Mouse (Mus musculus): ENCODE measurements around the gene Pex12. TPM values are rescaled to one million over a fixed set of nuclear protein-coding genes. Genes with fewer than 3 reads are reported as not detected.
"Not testable (repeated sequence)": the region's sequence is repeated elsewhere in the genome, so short reads cannot be mapped to it uniquely, and the experiment has no call there.

Gene Pex12
- polyA plus RNA-seq (2016; fragmentation: Nextera tagmentation; extraction: Ambion mirVana) = 17.0 and 18.0 TPM in 2 replicates

- peak within 1 kb of the TSS; percentile 80 for H3K4me3 ChIP-seq
- no peaks in the 10 kb centered on the region for H3K36me3 ChIP-seq
- no peaks in the 10 kb centered on the region for H3K9me3 ChIP-seq (replicated peaks)
- WGBS = under 1% methylated on average over 51 of the region's 51 CpGs
- DNase-seq (ENCODE audit: low spot score) = peak; percentile 95
- H3K4me1 ChIP-seq = peaks cover 44% of the 10 kb centered on the region
- peak within 1 kb of the TSS; percentile 92 for H3K27ac ChIP-seq (replicated peaks)
- H3K27me3 ChIP-seq (ENCODE audit: low read depth, poor library complexity, severe bottlenecking) = no peaks in the 10 kb centered on the region
Measured at GRCm38 (mm10) chr11:83302526-83303251, at the start of gene Pex12. Gene Pex12, minus strand, starts transcription at chr11:83302586.

- peaks cover 95% of the 10 kb centered on the region for H3K36me3 ChIP-seq
- H3K4me1 ChIP-seq = no peaks in the 10 kb centered on the region
- no peak overlapping the region for H3K4me3 ChIP-seq
- no peak for DNase-seq (ENCODE audit: low spot score)
- H3K27me3 ChIP-seq (ENCODE audit: low read depth, poor library complexity, severe bottlenecking) = no peaks in the 10 kb centered on the region
- H3K9me3 ChIP-seq (replicated peaks) = no peaks in the 10 kb centered on the region
- no peak overlapping the region for H3K27ac ChIP-seq (replicated peaks)
- WGBS = 96% methylated on average over 3 of the region's 3 CpGs
Measured at GRCm38 (mm10) chr11:83341716-83342245, 39.4 kb upstream of the Pex12 start.

DNA sequence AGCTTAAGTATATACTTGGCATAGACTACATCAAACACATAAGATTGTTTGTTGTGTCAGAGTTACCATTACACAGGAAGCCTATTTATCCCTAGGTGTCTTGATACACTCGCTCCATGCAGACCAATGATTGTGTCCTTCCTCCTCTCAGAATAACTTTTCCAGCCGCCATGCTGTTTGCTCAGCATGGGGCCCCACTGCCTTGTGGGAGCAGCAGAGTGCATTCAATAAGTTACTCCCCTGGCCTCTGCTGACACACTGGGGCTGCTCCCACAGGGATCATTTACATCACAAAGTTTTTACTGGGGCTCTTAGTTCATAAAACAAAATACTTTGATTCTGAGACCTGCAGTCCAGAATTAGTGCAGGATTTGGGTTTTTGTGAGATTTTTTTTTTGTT is 37.3 kb upstream of the Pex12 start:
- no peak overlapping the region for H3K27ac ChIP-seq (replicated peaks)
- DNase-seq (ENCODE audit: low spot score) = no peak
- 37% methylated on average over 2 of the region's 2 CpGs for WGBS
- no peak overlapping the region for H3K4me3 ChIP-seq
- H3K9me3 ChIP-seq (replicated peaks) = no peaks in the 10 kb centered on the region
- H3K36me3 ChIP-seq = peaks cover 95% of the 10 kb centered on the region
- H3K27me3 ChIP-seq (ENCODE audit: low read depth, poor library complexity, severe bottlenecking) = no peaks in the 10 kb centered on the region
- no peaks in the 10 kb centered on the region for H3K4me1 ChIP-seq

DNA sequence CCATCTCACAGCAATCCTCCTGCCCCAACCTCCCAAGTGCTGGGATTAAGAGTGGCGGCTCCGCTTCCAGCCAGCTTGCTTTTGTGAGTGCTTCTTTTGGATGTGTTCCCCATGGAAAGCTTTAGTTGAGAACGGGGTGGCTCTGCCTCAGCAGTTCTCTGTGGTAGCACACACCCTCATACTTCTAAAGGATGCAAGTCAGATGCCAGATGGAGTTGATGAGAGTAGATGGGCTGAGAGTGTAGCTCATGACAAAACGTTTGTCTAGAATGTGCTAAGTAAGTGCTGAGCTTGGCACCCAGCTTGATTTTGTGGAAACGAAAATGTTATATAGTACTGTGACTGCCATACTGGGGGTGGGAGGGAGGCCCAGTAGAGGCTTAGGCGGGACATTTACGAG is 33.4 kb upstream of the Pex12 start:
- Histone ChIP-seq H3K4me1 (no peaks in the 10 kb centered on the region), H3K9me3 (replicated peaks) (no peaks in the 10 kb centered on the region), H3K36me3 (peaks cover 87% of the 10 kb centered on the region), H3K27me3 (ENCODE audit: low read depth, poor library complexity, severe bottlenecking) (no peaks in the 10 kb centered on the region), H3K4me3 (no peak overlapping the region), H3K27ac (replicated peaks) (no peak overlapping the region)
- 92% methylated on average over 7 of the region's 7 CpGs for WGBS
- no peak for DNase-seq (ENCODE audit: low spot score)

DNA sequence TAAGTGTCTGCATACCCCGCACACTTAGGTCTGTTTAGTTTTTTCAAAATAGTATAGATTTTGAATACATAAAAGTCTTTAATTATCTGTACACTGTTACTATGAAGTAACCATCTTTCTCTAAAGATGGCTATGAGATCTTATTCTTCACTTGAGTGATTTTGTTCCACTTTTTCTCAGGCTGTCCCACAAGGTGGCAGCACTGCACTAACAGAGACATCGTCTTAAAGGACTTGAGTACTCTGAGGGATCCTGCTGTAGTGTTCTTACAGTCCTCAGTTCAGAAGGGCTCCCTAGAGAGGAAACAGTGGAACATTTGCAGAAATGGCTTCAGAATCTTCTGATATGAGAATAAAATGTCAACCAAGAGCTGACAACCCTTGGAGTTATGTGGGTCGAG is 25.0 kb upstream of the Pex12 start:
- peaks cover 82% of the 10 kb centered on the region for H3K36me3 ChIP-seq
- no peaks in the 10 kb centered on the region for H3K9me3 ChIP-seq (replicated peaks)
- no peaks in the 10 kb centered on the region for H3K27me3 ChIP-seq (ENCODE audit: low read depth, poor library complexity, severe bottlenecking)
- no peak overlapping the region for H3K4me3 ChIP-seq
- WGBS = 63% methylated on average over 3 of the region's 3 CpGs
- H3K27ac ChIP-seq (replicated peaks) = no peak overlapping the region
- peak; percentile 28 for DNase-seq (ENCODE audit: low spot score)
- H3K4me1 ChIP-seq = no peaks in the 10 kb centered on the region

DNA sequence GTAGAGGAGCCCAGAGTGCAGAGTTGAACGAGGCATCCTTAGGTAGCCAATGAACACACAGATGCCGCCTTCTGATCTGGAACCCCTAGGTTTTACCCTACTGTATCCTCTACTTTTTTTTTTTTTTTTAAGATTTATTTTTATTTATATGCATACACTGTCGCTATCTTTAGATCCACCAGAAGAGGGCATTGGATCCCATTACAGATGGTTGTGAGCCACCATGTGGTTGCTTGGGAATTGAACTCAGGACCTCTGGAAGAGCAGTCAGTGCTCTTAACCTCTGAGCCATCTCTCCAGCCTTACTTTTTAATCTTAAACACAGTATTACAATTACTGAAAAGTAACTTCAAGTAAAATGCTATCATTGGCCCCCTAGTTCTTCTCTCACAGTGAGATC is 24.3 kb upstream of the Pex12 start:
- H3K4me3 ChIP-seq; H3K4me1 ChIP-seq; H3K9me3 ChIP-seq (replicated peaks); H3K27ac ChIP-seq (replicated peaks); DNase-seq (ENCODE audit: low spot score); H3K27me3 ChIP-seq (ENCODE audit: low read depth, poor library complexity, severe bottlenecking): not testable (repeated sequence)
- WGBS = 87% methylated on average over 3 of the region's 3 CpGs
- H3K36me3 ChIP-seq = peaks cover 84% of the 10 kb centered on the region

DNA sequence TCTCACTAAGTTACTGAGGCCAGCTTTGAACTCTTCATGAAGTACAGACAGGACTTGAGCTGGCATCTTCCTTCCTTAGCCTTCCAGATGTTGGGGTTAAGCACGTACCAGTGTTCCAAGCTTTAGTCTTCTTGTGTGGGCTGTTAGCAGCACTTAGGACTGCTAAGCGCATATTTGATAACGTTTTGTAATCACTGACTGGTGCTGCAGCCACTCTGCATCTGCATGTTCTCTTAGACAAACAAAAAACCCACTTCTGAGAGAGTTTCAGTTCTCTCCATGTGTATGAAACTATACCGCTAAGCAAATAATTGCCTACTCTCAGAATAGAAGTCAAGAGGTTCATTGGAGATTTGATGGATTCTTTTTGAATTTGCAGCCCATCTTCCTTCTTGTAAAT is 16.7 kb upstream of the Pex12 start:
- H3K36me3 ChIP-seq = peaks cover 96% of the 10 kb centered on the region
- no peak overlapping the region for H3K4me3 ChIP-seq
- H3K27me3 ChIP-seq (ENCODE audit: low read depth, poor library complexity, severe bottlenecking) = no peaks in the 10 kb centered on the region
- H3K27ac ChIP-seq (replicated peaks) = no peak overlapping the region
- H3K4me1 ChIP-seq = no peaks in the 10 kb centered on the region
- 95% methylated on average over 4 of the region's 4 CpGs for WGBS
- no peak for DNase-seq (ENCODE audit: low spot score)
- H3K9me3 ChIP-seq (replicated peaks) = no peaks in the 10 kb centered on the region

GRCm38 (mm10) chr11:83312471-83312870 is 10.1 kb upstream of the Pex12 start:
- Histone ChIP-seq H3K4me1 (no peaks in the 10 kb centered on the region), H3K36me3 (peaks cover 76% of the 10 kb centered on the region), H3K27ac (replicated peaks) (no peak overlapping the region), H3K4me3 (no peak overlapping the region), H3K27me3 (ENCODE audit: low read depth, poor library complexity, severe bottlenecking) (no peaks in the 10 kb centered on the region), H3K9me3 (replicated peaks) (no peaks in the 10 kb centered on the region)
- WGBS = 84% methylated on average over 5 of the region's 5 CpGs
- DNase-seq (ENCODE audit: low spot score) = no peak

GRCm38 (mm10) chr11:83306700-83307253 is 4.4 kb upstream of the Pex12 start:
- H3K27me3 ChIP-seq (ENCODE audit: low read depth, poor library complexity, severe bottlenecking) = no peaks in the 10 kb centered on the region
- no peak for DNase-seq (ENCODE audit: low spot score)
- no peak overlapping the region for H3K27ac ChIP-seq (replicated peaks)
- H3K9me3 ChIP-seq (replicated peaks) = no peaks in the 10 kb centered on the region
- no peak overlapping the region for H3K4me3 ChIP-seq
- H3K4me1 ChIP-seq = peaks cover 25% of the 10 kb centered on the region
- H3K36me3 ChIP-seq = peaks cover 30% of the 10 kb centered on the region
- whole genome bisulfite sequencing = 79% methylated on average over 4 of the region's 4 CpGs

- H3K9me3 ChIP-seq (replicated peaks) = no peaks in the 10 kb centered on the region
- WGBS = 92% methylated on average over 2 of the region's 2 CpGs
- H3K27ac ChIP-seq (replicated peaks) = no peak overlapping the region
- peaks cover 32% of the 10 kb centered on the region for H3K4me1 ChIP-seq
- DNase-seq (ENCODE audit: low spot score) = no peak
- H3K36me3 ChIP-seq = peaks cover 16% of the 10 kb centered on the region
- no peaks in the 10 kb centered on the region for H3K27me3 ChIP-seq (ENCODE audit: low read depth, poor library complexity, severe bottlenecking)
- H3K4me3 ChIP-seq = peak overlapping the region; percentile 80; the same call in 1 of the 2 replicates
Measured at GRCm38 (mm10) chr11:83304485-83304884, 2.1 kb upstream of the Pex12 start.

- H3K27me3 ChIP-seq (ENCODE audit: low read depth, poor library complexity, severe bottlenecking) = no peaks in the 10 kb centered on the region
- peak overlapping the region; percentile 80 for H3K4me3 ChIP-seq
- no peak for DNase-seq (ENCODE audit: low spot score)
- no peak overlapping the region for H3K27ac ChIP-seq (replicated peaks)
- peaks cover 10% of the 10 kb centered on the region for H3K36me3 ChIP-seq
- peaks cover 36% of the 10 kb centered on the region for H3K4me1 ChIP-seq
- H3K9me3 ChIP-seq (replicated peaks) = no peaks in the 10 kb centered on the region
- WGBS = 73% methylated on average over 5 of the region's 5 CpGs
Measured at GRCm38 (mm10) chr11:83303751-83304150, 1.4 kb upstream of the Pex12 start.

DNA sequence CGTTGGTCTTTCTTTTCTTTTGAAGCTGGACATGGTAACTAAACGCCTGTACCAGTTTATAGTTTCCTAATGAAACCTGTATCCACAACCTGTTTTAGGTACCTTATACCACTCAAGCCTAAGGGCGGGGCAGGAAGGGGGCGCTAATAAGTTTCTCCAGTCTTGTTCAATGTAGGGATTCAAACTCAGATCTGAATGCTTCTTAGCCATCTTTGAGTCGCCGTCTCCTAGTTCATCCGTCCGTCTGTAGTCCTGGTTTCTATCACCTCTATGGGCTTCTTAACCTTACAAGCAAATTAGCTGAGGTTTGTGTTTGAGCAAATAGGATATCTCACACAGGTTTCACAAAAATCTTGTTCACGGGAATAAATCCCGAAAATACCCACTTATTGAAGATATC is 262 bp downstream of the Pex12 start:
- H3K9me3 ChIP-seq (replicated peaks) = no peaks in the 10 kb centered on the region
- H3K4me1 ChIP-seq = peaks cover 50% of the 10 kb centered on the region
- peak overlapping the region; percentile 92 for H3K27ac ChIP-seq (replicated peaks)
- peak overlapping the region; percentile 80 for H3K4me3 ChIP-seq
- H3K36me3 ChIP-seq = peaks cover 5% of the 10 kb centered on the region
- no peaks in the 10 kb centered on the region for H3K27me3 ChIP-seq (ENCODE audit: low read depth, poor library complexity, severe bottlenecking)
- DNase-seq (ENCODE audit: low spot score) = no peak
- WGBS = 8% methylated on average over 10 of the region's 10 CpGs

GRCm38 (mm10) chr11:83301431-83301831 is 955 bp downstream of the Pex12 start:
- peaks cover 12% of the 10 kb centered on the region for H3K36me3 ChIP-seq
- peaks cover 51% of the 10 kb centered on the region for H3K4me1 ChIP-seq
- no peak for DNase-seq (ENCODE audit: low spot score)
- H3K4me3 ChIP-seq = peak overlapping the region; percentile 80; the same call in 1 of the 2 replicates
- no peak overlapping the region for H3K27ac ChIP-seq (replicated peaks)
- H3K9me3 ChIP-seq (replicated peaks) = no peaks in the 10 kb centered on the region
- no peaks in the 10 kb centered on the region for H3K27me3 ChIP-seq (ENCODE audit: low read depth, poor library complexity, severe bottlenecking)
- 68% methylated on average over 2 of the region's 2 CpGs for WGBS

Data from midbrain, embryonic 10.5 days (tissue).